Mouse (Mus musculus) right cerebral cortex, postnatal 25 days (tissue): ENCODE data around the gene Ssna1.

Experiments used
- DNase-seq: peaks from one replicate; pipeline ENCODE4 v3.0.0; 2022

The Ssna1 gene

DNA sequence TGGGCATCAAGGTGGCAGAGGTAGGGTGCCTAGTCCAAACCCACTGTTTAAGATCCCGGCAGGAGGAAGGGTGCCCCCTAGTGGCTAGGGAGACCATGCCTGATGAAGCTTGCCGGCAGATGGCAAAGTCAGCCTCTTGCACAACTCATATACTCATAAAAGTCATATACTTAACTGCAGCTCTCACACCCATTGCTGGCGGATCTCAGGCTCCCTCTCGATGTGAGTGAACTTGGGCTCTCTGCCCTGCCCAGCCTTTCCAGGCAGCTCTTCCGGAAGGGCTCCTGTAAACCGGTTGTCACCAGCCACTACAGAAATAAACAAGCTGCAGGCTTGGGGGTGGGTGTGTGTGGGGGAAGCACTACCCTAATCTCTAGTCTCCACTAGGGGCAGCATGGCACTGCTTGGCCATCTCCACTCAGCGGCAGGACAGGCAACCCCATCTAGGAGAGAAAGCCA, 43.8 kb downstream of the Ssna1 start:
- DNase-seq = peak; percentile 83

DNA sequence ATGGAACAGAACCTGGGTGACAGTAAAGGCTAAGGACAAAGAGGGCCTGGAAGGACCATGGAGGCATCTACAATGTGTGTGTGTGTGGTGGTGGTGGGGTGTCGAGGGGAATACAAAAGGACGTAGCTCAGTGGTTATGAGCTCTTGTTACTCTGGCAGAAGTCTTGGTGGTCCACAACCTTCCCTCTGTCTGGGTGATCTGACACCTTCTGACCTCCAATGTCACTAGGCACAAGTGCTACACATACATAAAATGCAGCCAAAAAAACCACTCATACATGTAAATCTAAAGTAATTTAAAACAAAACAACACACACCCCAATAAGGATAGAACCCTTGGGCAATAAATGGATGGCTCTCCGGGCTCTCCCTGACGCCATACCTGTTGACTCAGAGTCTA, 44.8 kb downstream of the Ssna1 start:
- no peak for DNase-seq

DNA sequence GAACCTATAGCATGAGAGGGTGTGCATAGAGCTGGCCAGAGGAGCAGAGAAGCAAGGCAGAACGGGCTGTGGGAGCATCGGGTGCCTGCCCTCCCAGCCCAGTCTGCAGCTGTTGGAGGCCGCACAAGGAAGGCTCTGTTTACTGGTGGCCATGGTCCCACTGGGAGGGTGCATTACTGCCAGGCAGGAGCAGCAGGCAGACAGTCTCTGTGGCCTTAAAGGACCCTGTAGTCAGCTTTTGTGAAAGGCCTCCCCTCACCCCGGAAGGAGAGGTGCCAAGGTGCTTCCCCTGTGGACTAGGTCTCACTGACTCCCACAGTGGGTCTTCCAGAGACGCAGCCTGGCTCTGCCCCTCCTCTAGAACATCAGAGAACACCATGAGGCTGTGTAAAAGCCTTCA, 45.4 kb downstream of the Ssna1 start:
- peak; percentile 41 for DNase-seq

DNA sequence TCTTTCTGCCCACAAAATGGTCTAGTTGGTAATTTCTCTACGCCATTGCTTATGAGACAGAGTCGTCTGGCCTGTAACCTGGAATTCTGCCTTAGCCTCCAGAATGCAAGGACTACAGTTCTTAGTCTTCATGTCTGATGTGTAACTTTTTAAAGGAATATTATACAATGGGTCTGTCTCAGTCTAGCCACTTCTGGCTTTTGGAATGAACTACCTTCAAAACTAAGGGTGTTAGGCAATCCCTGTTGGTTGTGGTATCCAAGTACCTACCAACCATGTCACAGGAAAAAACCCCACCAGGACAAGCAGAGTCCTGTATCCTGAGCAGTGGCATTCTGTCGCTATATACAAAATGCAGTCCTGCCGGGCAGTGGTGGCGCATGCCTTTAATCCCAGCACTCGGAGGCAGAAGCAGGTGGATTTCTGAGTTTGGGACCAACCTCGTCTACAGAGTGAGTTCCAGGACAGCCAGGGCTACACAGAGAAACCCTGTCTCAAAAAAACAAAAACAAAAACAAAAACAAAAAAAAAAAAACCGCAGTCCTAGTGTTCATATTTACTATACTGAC, 46.3 kb downstream of the Ssna1 start:
- no peak for DNase-seq

DNA sequence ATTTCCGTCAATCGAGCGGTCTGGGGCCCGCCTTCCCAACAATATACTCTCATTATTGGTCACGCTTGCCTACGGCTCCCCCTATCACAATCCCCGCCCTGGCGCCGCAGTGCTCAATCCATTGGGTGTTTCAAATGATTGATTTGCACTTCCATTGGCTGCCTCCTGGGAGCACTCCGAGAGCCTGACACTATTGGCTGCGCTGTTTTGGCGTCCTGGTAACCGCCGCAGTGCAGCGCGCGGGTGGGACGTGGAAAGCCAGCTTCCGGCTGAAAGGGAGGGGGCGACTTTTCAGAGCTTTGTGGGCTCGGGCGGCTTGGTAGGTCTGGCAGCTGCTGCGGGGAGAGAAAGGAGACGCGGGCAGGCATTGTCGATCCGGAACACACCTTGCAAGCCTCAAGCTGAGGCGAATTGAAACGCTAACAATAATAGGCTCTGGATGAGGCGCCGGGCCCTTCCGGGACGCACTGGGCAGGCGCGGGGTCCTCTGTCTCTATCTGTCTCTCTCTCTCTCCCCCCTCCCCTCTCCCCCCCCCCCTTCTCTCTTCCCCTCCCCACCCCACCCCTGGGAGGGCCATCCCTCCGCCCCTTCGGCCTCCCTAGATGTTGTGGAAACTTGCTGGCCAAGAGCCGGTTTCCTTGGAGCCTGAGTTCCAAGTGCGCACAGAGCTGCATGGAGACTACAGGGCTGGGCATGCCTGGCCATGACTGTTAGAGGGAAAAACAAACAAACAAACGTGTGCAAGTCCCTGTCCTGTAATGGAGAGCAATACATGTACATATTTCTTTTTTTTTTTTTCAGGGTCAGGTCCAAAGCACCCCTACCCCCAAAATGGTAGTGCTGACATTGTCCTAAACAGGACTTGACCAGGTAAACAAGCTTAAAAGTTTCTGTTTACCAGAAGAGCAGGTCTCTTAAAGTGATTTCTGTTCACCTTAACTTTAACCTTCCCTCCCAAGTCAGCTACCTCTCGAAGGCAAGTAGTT, 47.2 kb downstream of the Ssna1 start:
- peak; percentile 99 for DNase-seq

DNA sequence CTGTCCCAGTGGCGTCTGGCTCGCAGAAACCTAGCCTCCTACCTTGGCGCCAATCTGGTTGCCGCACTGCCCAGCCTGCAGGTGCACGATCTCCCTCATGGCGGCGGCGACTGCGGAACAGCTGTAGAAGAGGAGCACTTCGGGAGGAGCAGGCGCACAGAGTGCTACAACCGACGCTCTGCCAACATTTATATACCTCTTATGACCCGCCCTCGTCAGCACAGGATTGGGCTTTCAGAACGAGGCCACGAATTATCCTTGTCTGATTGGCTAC, 47.8 kb downstream of the Ssna1 start, which contains the start of gene Tubb4b:
TSS of gene Tubb4b (minus strand) at position 211 of the 274 bp plus-strand sequence.
- DNase-seq = no peak

DNA sequence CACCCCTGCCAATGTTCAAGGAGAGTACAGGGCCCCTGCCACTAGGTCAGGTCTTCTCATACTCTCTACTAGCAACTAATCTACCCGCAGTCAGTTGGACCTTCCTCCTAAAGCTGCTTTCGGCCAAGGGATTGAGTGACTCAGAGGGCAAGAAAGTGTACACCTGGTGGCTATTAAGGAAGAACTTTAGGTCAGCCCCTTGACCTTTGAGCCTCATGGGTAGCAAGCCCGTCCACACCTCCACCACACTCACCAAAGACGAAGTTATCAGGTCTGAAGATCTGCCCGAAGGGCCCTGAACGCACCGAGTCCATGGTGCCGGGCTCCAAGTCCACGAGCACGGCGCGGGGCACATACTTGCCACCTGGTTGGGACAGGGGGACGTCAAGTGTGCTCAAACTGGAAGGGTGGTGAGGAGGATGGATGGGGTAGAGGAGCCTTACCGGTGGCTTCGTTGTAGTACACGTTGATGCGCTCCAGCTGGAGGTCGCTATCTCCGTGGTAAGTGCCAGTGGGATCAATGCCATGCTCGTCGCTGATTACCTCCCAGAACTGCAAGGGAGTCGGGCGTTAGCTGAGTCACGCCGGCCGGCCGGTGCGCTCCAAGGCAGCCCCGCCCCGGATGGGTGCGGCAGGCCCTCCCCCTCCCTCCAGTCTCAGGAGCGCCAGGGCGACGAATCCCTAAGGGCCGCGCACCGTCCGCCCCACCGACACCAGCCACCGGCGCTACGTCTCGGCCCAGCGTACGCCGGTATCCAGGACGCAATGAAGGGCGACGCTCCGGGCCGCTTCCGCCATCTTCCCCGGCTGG, 48.4 kb downstream of the Ssna1 start:
- DNase-seq = peak; percentile 81

DNA sequence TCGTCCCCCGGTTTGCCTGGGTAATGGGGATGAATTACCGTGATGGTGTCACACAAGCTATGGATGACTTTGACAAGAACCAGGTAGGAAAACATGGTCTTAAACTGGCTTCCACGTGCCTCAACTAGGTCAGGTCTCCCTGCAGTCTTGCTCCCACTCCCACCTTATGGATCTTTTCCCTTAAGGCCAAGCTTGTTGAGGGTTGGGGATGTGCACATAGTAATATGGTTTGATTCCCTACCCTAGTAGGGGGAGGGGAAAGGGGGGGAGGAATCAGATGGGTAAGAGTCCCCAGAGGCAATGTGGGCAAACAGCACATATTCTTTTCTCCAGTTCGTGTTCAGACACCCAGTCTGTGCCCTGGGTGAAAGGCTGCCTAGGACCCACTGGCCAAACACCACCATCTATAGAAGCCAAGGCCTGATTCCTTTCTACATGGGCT, 50.9 kb downstream of the Ssna1 start:
- no peak for DNase-seq
